19 mouse cellular contexts compared by ENCODE assay signal in the genomic region with DNA sequence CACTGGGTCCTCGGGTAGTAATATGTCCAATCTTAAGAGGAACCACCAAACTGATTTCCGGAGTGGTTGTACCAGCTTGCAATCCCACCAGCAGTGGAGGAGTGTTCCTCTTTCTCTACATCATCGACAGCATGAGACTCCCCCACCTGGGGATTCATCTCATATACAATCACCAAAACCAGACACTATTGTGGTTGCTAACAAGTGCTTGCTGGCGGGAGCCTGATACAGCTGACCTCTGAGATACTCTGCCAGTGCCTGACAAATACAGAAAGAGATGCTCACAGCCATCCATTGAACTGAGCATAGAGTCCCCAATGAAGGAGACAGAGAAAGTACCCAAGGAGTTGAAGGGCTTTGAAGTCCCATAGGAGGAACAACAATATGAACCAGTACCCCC.
"Had no signal": no experiment of that assay in that cellular context is flagged by ENCODE, and none has a peak within 500 bp of the region (broad histone marks: within the 10 kb centered on the region; RNA-seq: fewer than 3 reads in every experiment).

No protein-coding gene starts in this region.

- DNase-seq: lung, adult 2 months; lung, postnatal 14 days; lung, postnatal 36 days; retina, postnatal 1 day; right cerebral cortex, adult 18-20 months; right cerebral cortex, postnatal 14 days; thymus, adult 2 months; thymus, postnatal 25 days; thymus, postnatal 4 days had no signal

- ATAC-seq: lung, postnatal 0 days; midbrain, embryonic 13.5 days; midbrain, embryonic 15.5 days had no signal

- H3K27ac ChIP-seq: liver, embryonic 14.5 days; lung, embryonic 15.5 days; macrophage; midbrain, embryonic 13.5 days; midbrain, embryonic 15.5 days; neural tube, embryonic 12.5 days; stomach, embryonic 15.5 days; stomach, postnatal 0 days had no signal

- H3K9ac ChIP-seq: liver, embryonic 14.5 days; lung, embryonic 15.5 days; midbrain, embryonic 13.5 days; midbrain, embryonic 15.5 days; neural tube, embryonic 12.5 days; stomach, embryonic 15.5 days had no signal

- H3K4me1 ChIP-seq: lung, embryonic 15.5 days; midbrain, embryonic 15.5 days; neural tube, embryonic 12.5 days; stomach, embryonic 15.5 days had no signal

- H3K27me3 ChIP-seq: lung, embryonic 15.5 days; midbrain, embryonic 13.5 days; midbrain, embryonic 15.5 days; neural tube, embryonic 12.5 days; stomach, embryonic 15.5 days had no signal

- H3K9me3 ChIP-seq: lung, embryonic 15.5 days; midbrain, embryonic 13.5 days; midbrain, embryonic 15.5 days; neural tube, embryonic 12.5 days; stomach, embryonic 15.5 days had no signal

- H3K36me3 ChIP-seq: midbrain, embryonic 15.5 days; neural tube, embryonic 12.5 days; stomach, embryonic 15.5 days had no signal

- H3K4me2 ChIP-seq: lung, embryonic 15.5 days; midbrain, embryonic 11.5 days; midbrain, embryonic 13.5 days; midbrain, embryonic 15.5 days; neural tube, embryonic 12.5 days; stomach, embryonic 15.5 days had no signal

- H3K4me3 ChIP-seq: lung, embryonic 15.5 days; midbrain, embryonic 13.5 days; midbrain, embryonic 15.5 days; neural tube, embryonic 12.5 days; stomach, embryonic 15.5 days had no signal
